Mouse (Mus musculus) monocyte, adult 2 months (primary cell): ENCODE results near the gene Fam72a.

Experiments used
- DNase-seq, 2 experiments: peaks; one replicate each; pipeline ENCODE4 v3.0.0; 2022; ENCODE audit warnings: low spot score in 2 of 2, low read depth in 1 of 2

Fam72a gene

GRCm38 (mm10) chr1:131527281-131528080, at the start of gene Fam72a, which contains the start of gene Srgap2:
Fam72a (plus strand) TSS chr1:131527903.
Srgap2 (minus strand) TSS chr1:131527352.
- DNase-seq: peak; percentile 94 to 98

GRCm38 (mm10) chr1:131478770-131479305, 48.9 kb upstream of the Fam72a start:
- DNase-seq: no peak

- no peak for DNase-seq
Observed at GRCm38 (mm10) chr1:131481391-131481790, 46.3 kb upstream of the Fam72a start.

- no peak for DNase-seq
Observed at GRCm38 (mm10) chr1:131482242-131482641, 45.5 kb upstream of the Fam72a start.

- DNase-seq: no peak
Observed at GRCm38 (mm10) chr1:131486094-131486850, 41.4 kb upstream of the Fam72a start.

GRCm38 (mm10) chr1:131489312-131489711, 38.4 kb upstream of the Fam72a start:
- DNase-seq: no peak

- no peak for DNase-seq
Observed at GRCm38 (mm10) chr1:131491579-131491978, 36.1 kb upstream of the Fam72a start.

- DNase-seq: no peak
Observed at GRCm38 (mm10) chr1:131492360-131492759, 35.3 kb upstream of the Fam72a start.

GRCm38 (mm10) chr1:131493966-131494898, 33.5 kb upstream of the Fam72a start:
- DNase-seq: no peak

- DNase-seq: no peak
Observed at GRCm38 (mm10) chr1:131498231-131498630, 29.5 kb upstream of the Fam72a start.

GRCm38 (mm10) chr1:131501681-131502080, 26.0 kb upstream of the Fam72a start:
- DNase-seq: no peak

- DNase-seq: no peak
Observed at GRCm38 (mm10) chr1:131511131-131511530, 16.6 kb upstream of the Fam72a start.

GRCm38 (mm10) chr1:131511661-131512500, 15.8 kb upstream of the Fam72a start:
- DNase-seq: no peak

GRCm38 (mm10) chr1:131513136-131513535, 14.6 kb upstream of the Fam72a start:
- no peak for DNase-seq

GRCm38 (mm10) chr1:131514197-131514596, 13.5 kb upstream of the Fam72a start:
- DNase-seq: no peak

GRCm38 (mm10) chr1:131516588-131516987, 11.1 kb upstream of the Fam72a start:
- DNase-seq: no peak

- no peak for DNase-seq
Observed at GRCm38 (mm10) chr1:131523794-131524193, 3.9 kb upstream of the Fam72a start.

- DNase-seq: no peak
Observed at GRCm38 (mm10) chr1:131525101-131525585, 2.6 kb upstream of the Fam72a start.

GRCm38 (mm10) chr1:131525586-131526271, 2.0 kb upstream of the Fam72a start:
- no peak for DNase-seq
